Mouse (Mus musculus) forebrain, embryonic 16.5 days (tissue): ENCODE data around the gene Pkn3. TPM values are rescaled to one million over a fixed set of nuclear protein-coding genes. Genes with fewer than 3 reads are reported as not detected.

Experiments
- ATAC-seq: fragments of 200-750 bp; cut with Nextera tagmentation; 2 replicates; pipeline ENCODE4 v1.8.0; 2017; ENCODE audit warnings: mild to moderate bottlenecking, moderate library complexity
- H3K27ac ChIP-seq: fragments of 300-500 bp; sonication (generic); 2 replicates; pipeline ENCODE4 v1.5.1; 2014; ENCODE audit warnings: low read length, control low read depth
- H3K27me3 ChIP-seq: fragments of 300-500 bp; sonication (generic); replicated peaks from 2 replicates; pipeline ENCODE4 v1.6.1; 2014; ENCODE audit warnings: low read length; ENCODE audit not compliant: control insufficient read depth, insufficient read depth
- H3K36me3 ChIP-seq: fragments of 300-500 bp; sonication (generic); 2 replicates; pipeline ENCODE4 v1.6.1; 2014; ENCODE audit not compliant: control insufficient read depth, insufficient read depth
- H3K4me1 ChIP-seq: fragments of 300-500 bp; sonication (generic); replicated peaks from 2 replicates; pipeline ENCODE4 v1.6.1; 2014; ENCODE audit warnings: low read length; ENCODE audit not compliant: control insufficient read depth, insufficient read depth
- H3K4me2 ChIP-seq: fragments of 300-500 bp; sonication (generic); 2 replicates; pipeline ENCODE4 v1.6.1; 2014; ENCODE audit warnings: mild to moderate bottlenecking, low read length, control low read depth
- H3K4me3 ChIP-seq: fragments of 300-500 bp; sonication (generic); replicated peaks from 2 replicates; pipeline ENCODE4 v1.5.1; 2014; ENCODE audit warnings: mild to moderate bottlenecking, low read length, control low read depth
- H3K9ac ChIP-seq: fragments of 300-500 bp; sonication (generic); replicated peaks from 2 replicates; pipeline ENCODE4 v1.6.1; 2014; ENCODE audit warnings: low read depth, low read length, control low read depth
- H3K9me3 ChIP-seq: fragments of 300-500 bp; sonication (generic); 2 replicates; pipeline ENCODE4 v1.6.1; 2016; ENCODE audit warnings: low read length; ENCODE audit not compliant: control insufficient read depth
- WGBS: fragments of 180-500 bp; shearing (Covaris S2); extraction: QIAGEN DNeasy Blood & Tissue Kit; methylation state at CpG from one replicate; pipeline ENCODE4 v1.1.7; 2014; 5-methylcytosine and 5-hydroxymethylcytosine counted together
- polyA plus RNA-seq: library from polyadenylated mRNA; unstranded; fragments of >200 nt; fragmentation: Nextera tagmentation; extraction: Ambion mirVana; gene quantifications from 2 replicates; pipeline ENCODE4 v1.2.1, GENCODE M21; 2015

Pkn3 gene
- polyA plus RNA-seq, 1 experiment from 2014 or later: 2.6 TPM

- Histone ChIP-seq H3K9ac (no peak overlapping the region), H3K27me3 (no peaks in the 10 kb centered on the region), H3K9me3 (no peaks in the 10 kb centered on the region), H3K4me1 (no peaks in the 10 kb centered on the region), H3K36me3 (peaks cover 26% of the 10 kb centered on the region), H3K4me2 (no peak overlapping the region), H3K4me3 (no peak overlapping the region), H3K27ac (no peak overlapping the region)
- 94% methylated on average over 4 of the region's 4 CpGs for WGBS
- ATAC-seq: no peak
Observed at GRCm38 (mm10) chr2:30108260-30108659, 30.8 kb downstream of the Pkn3 start.

DNA sequence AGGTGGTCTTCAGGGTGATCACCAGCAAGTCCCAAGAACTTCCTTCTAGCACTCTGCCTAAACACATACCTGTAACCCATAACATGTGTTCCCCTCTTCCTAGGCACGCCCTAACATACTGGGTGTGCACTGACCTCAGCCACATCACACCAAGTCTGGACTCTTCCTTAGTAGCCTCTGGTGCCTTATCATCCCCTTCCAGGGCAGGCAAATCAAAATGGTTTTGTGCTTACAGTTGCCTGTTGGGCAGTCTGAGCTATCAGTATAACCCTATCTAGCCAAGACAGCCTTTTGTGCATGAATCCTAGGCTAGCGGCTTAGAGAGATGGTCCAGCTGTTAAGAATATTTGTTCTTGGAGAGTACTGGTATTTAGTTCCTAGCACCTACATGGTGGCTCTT, 34.0 kb downstream of the Pkn3 start:
- ATAC-seq: no peak
- H3K4me1 ChIP-seq: no peaks in the 10 kb centered on the region
- H3K9ac ChIP-seq: no peak overlapping the region
- H3K9me3 ChIP-seq: no peaks in the 10 kb centered on the region
- no peak overlapping the region for H3K4me2 ChIP-seq
- H3K36me3 ChIP-seq: peaks cover 17% of the 10 kb centered on the region
- no peaks in the 10 kb centered on the region for H3K27me3 ChIP-seq
- H3K27ac ChIP-seq: no peak overlapping the region
- H3K4me3 ChIP-seq: no peak overlapping the region
- WGBS: 92% methylated on average over 2 of the region's 2 CpGs

DNA sequence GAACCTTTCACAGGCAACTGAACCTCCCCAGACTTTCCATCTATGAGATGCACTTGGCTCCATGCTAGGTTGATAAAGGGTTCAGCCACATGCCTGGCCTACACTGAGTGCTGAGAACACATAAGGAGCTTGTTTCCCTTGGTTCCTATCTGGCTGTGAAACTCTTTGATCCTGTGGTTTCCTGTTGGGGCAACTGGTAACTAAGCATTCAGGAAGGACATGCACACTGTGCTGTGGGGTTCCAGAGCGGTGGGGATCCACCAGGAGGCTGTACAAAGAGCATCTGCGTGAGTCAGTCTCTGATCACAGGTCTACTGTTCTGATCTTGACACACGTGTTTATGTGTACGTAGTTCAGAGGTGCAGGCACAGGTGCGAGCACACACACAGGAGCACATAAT, 35.1 kb downstream of the Pkn3 start:
- Histone ChIP-seq H3K4me3 (no peak overlapping the region), H3K27me3 (no peaks in the 10 kb centered on the region), H3K36me3 (peaks cover 17% of the 10 kb centered on the region), H3K9me3 (no peaks in the 10 kb centered on the region), H3K4me1 (no peaks in the 10 kb centered on the region), H3K27ac (no peak overlapping the region), H3K4me2 (no peak overlapping the region), H3K9ac (no peak overlapping the region)
- ATAC-seq: no peak
- 94% methylated on average over 5 of the region's 5 CpGs for WGBS

GRCm38 (mm10) chr2:30119641-30120051, 42.2 kb downstream of the Pkn3 start:
- peak; percentile 73 for ATAC-seq
- no peaks in the 10 kb centered on the region for H3K36me3 ChIP-seq
- H3K4me1 ChIP-seq: peaks cover 33% of the 10 kb centered on the region
- H3K27ac ChIP-seq: peak overlapping the region; percentile 71
- H3K4me2 ChIP-seq: peak overlapping the region; percentile 8; the same call in 1 of the 2 replicates
- H3K4me3 ChIP-seq: no peak overlapping the region
- H3K9ac ChIP-seq: no peak overlapping the region
- H3K27me3 ChIP-seq: no peaks in the 10 kb centered on the region
- no peaks in the 10 kb centered on the region for H3K9me3 ChIP-seq
- 7% methylated on average over 6 of the region's 6 CpGs for WGBS

DNA sequence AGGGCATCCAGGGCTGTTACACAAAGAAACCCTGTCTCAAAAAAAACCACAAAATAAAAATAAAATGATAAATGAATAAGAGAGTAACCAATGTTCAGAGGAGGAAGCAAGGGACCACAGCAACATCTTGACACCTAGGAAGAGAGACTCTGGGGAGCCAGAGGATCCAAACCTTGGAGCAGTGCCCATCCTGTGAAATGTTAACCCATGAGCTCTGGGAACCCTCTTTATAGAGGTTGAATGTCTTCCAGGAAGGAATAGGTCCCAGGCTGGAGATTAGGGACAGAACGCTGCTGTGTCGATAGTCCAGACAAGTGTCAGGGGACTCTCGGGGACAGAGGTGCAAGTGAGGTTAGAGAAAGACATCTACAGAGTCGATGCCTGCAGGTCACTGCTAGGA, 42.8 kb downstream of the Pkn3 start:
- H3K9ac ChIP-seq: no peak overlapping the region
- no peak for ATAC-seq
- no peaks in the 10 kb centered on the region for H3K27me3 ChIP-seq
- peak overlapping the region; percentile 71 for H3K27ac ChIP-seq
- peaks cover 37% of the 10 kb centered on the region for H3K4me1 ChIP-seq
- H3K36me3 ChIP-seq: no peaks in the 10 kb centered on the region
- H3K4me2 ChIP-seq: no peak overlapping the region
- H3K9me3 ChIP-seq: no peaks in the 10 kb centered on the region
- H3K4me3 ChIP-seq: no peak overlapping the region
- 82% methylated on average over 4 of the region's 4 CpGs for WGBS

DNA sequence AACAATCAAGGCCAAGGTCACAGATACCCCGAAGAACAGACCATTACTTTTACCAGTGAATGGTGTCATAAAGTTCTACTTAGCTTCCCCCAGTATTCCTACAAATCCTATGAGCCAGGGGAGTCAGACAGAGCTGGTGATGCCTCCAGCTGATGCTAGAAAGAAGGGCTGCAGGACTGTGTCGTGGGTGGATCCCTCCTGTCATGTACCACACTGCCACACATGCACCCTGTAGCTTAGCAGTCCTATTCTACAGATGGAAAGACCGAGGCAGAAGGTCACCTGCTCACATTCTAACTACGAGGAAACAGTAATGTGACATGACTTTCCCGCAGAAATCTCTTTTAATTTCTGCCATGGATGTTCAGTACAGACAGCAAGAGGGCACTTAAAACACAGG, 45.3 kb downstream of the Pkn3 start:
- H3K27ac ChIP-seq: no peak overlapping the region
- H3K9me3 ChIP-seq: no peaks in the 10 kb centered on the region
- no peak overlapping the region for H3K4me3 ChIP-seq
- H3K4me2 ChIP-seq: no peak overlapping the region
- no peak overlapping the region for H3K9ac ChIP-seq
- no peaks in the 10 kb centered on the region for H3K36me3 ChIP-seq
- 83% methylated on average over 5 of the region's 5 CpGs for WGBS
- no peak for ATAC-seq
- peaks cover 37% of the 10 kb centered on the region for H3K4me1 ChIP-seq
- H3K27me3 ChIP-seq: no peaks in the 10 kb centered on the region

DNA sequence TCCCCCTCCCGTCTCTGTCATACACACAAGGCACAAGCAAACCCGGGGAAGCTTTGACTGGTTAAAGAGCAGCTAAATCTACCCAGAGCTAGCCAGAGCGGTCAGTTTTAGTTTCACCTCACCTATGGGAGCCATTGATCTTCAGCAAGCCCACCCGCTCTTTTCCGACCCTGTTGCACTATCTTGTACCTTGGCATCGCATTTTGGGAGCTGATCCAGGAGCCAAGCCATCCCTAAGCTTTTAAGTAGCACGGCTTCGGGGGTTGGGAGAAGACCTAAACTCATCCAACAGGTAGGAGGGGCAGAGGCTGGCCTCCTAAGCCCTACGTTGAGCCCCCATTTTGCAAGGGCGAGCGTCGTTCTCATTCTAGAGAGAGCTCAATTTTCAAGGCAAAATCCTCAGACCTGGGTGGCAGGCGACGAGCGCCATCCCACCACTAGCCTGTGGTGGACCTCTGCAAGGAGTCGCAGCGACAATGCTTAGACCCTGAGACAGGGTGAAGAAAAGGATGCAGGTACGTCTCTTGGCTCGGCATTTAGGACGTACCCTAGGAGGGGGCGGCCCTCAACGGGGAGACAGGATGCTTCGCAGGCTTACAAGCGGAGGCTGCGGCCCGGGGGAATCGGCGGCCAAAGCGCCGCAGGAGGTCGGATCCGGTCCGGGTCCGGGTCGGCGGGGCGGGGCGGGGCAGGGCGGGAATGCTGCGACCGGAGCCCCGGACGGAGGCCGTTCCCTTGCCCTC, 46.4 kb downstream of the Pkn3 start:
- Histone ChIP-seq H3K36me3 (no peaks in the 10 kb centered on the region), H3K4me2 (peak overlapping the region; percentile 96), H3K4me3 (peak overlapping the region; percentile 83), H3K9ac (peak overlapping the region; percentile 86), H3K27ac (peak overlapping the region; percentile 91), H3K4me1 (peaks cover 37% of the 10 kb centered on the region), H3K9me3 (no peaks in the 10 kb centered on the region), H3K27me3 (no peaks in the 10 kb centered on the region)
- WGBS: 1% methylated on average over 42 of the region's 44 CpGs
- ATAC-seq: peak; percentile 62

- ATAC-seq: peak; percentile 97
- Histone ChIP-seq H3K4me1 (peaks cover 29% of the 10 kb centered on the region), H3K9ac (peak within 1 kb of the TSS; percentile 86), H3K4me2 (peak within 1 kb of the TSS; percentile 96), H3K9me3 (no peaks in the 10 kb centered on the region), H3K36me3 (no peaks in the 10 kb centered on the region), H3K27ac (peak within 1 kb of the TSS; percentile 91), H3K27me3 (no peaks in the 10 kb centered on the region), H3K4me3 (peak within 1 kb of the TSS; percentile 83)
- 7% methylated on average over 31 of the region's 31 CpGs for WGBS
Observed at GRCm38 (mm10) chr2:30124472-30125274, 47.2 kb downstream of the Pkn3 start, which contains the start of gene Zer1. Zer1 (minus strand) TSS chr2:30124585.

DNA sequence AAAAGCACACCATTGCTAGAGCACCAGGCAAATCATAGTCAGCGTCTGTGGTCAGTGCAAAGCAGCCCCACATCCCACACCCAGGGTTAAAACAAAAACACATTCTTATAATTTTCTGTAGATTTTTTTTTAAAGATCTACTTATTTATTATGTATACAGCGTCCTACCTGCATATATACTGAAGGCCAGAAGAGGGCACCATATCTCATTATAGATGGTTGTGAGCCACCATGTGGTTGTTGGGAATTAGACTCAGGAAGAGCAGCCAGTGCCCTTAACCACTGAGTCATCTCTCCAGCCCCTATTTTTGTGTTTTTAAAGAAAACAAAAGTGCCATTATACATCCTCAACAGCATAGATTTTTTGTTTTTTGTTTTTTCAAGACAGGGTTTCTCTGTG, 51.3 kb downstream of the Pkn3 start:
- Histone ChIP-seq H3K9me3 (no peaks in the 10 kb centered on the region), H3K9ac (no peak overlapping the region), H3K4me3 (no peak overlapping the region), H3K4me2 (no peak overlapping the region), H3K27ac (no peak overlapping the region), H3K27me3 (no peaks in the 10 kb centered on the region), H3K36me3 (no peaks in the 10 kb centered on the region), H3K4me1 (peaks cover 10% of the 10 kb centered on the region)
- 27% methylated on average over 2 of the region's 2 CpGs for WGBS
- no peak for ATAC-seq
